Mouse (Mus musculus): Measurements from ENCODE around the gene Sesn3. TPM values are rescaled to one million over a fixed set of nuclear protein-coding genes. Genes with fewer than 3 reads are reported as not detected.

Gene Sesn3
- polyA plus RNA-seq, 1 experiment from 2014 or later: 6.0 TPM

- Histone ChIP-seq H3K4me2 (replicated peaks; ENCODE audit: low read depth, low read length) (no peak overlapping the region), H3K4me3 (ENCODE audit: low read depth, low read length) (no peak overlapping the region), H3K27ac (ENCODE audit: low read length) (no peak overlapping the region), H3K36me3 (ENCODE audit: insufficient read depth, low read length) (no peaks in the 10 kb centered on the region), H3K4me1 (ENCODE audit: insufficient read depth, low read depth, low read length) (no peaks in the 10 kb centered on the region), H3K9me3 (ENCODE audit: low read length) (no peaks in the 10 kb centered on the region), H3K9ac (replicated peaks; ENCODE audit: low read depth) (no peak overlapping the region), H3K27me3 (replicated peaks; ENCODE audit: insufficient read depth, low read length) (no peaks in the 10 kb centered on the region)
- WGBS: 62% methylated on average over 3 of the region's 3 CpGs
- ATAC-seq: no peak
- no peak for DNase-seq (ENCODE audit: low spot score)
- TF ChIP-seq EP300 (IDR thresholded peaks at IDR 0.05) (no peak), CTCF (IDR thresholded peaks at IDR 0.05) (no peak)
Observed at GRCm38 (mm10) chr9:14307341-14307740, 32.5 kb downstream of the Sesn3 start.

- H3K36me3 ChIP-seq (ENCODE audit: insufficient read depth, low read length): 0 out of 2 replicates have a peak, but pooled peaks cover 5% of the 10 kb centered on the region
- 55% methylated on average over 3 of the region's 3 CpGs for WGBS
Observed at GRCm38 (mm10) chr9:14313968-14314367, 39.1 kb downstream of the Sesn3 start.

GRCm38 (mm10) chr9:14314477-14314876 is 39.6 kb downstream of the Sesn3 start:
- H3K9me3 ChIP-seq (ENCODE audit: low read length): no peaks in the 10 kb centered on the region
- H3K27me3 ChIP-seq (replicated peaks; ENCODE audit: insufficient read depth, low read length): no peaks in the 10 kb centered on the region
- DNase-seq (ENCODE audit: low spot score) (no peak), ATAC-seq (no peak)
- no peak overlapping the region for H3K4me3 ChIP-seq (ENCODE audit: low read depth, low read length)
- 88% methylated on average over 7 of the region's 7 CpGs for WGBS
- no peaks in the 10 kb centered on the region for H3K4me1 ChIP-seq (ENCODE audit: insufficient read depth, low read depth, low read length)
- no peak overlapping the region for H3K4me2 ChIP-seq (replicated peaks; ENCODE audit: low read depth, low read length)
- no peak overlapping the region for H3K27ac ChIP-seq (ENCODE audit: low read length)
- no peak for TF ChIP-seq CTCF (IDR thresholded peaks at IDR 0.05)
- no peak for TF ChIP-seq EP300 (IDR thresholded peaks at IDR 0.05)
- H3K9ac ChIP-seq (replicated peaks; ENCODE audit: low read depth): no peak overlapping the region
- 0 out of 2 replicates have a peak, but pooled peaks cover 5% of the 10 kb centered on the region for H3K36me3 ChIP-seq (ENCODE audit: insufficient read depth, low read length)

More at GRCm38 (mm10) chr9:14313968-14314367, 39.1 kb downstream of the Sesn3 start:
- H3K4me1 ChIP-seq (ENCODE audit: insufficient read depth, low read depth, low read length): no peaks in the 10 kb centered on the region
- no peak overlapping the region for H3K27ac ChIP-seq (ENCODE audit: low read length)
- no peak overlapping the region for H3K4me2 ChIP-seq (replicated peaks; ENCODE audit: low read depth, low read length)
- H3K9ac ChIP-seq (replicated peaks; ENCODE audit: low read depth): no peak overlapping the region
- H3K4me3 ChIP-seq (ENCODE audit: low read depth, low read length): no peak overlapping the region
- H3K27me3 ChIP-seq (replicated peaks; ENCODE audit: insufficient read depth, low read length): no peaks in the 10 kb centered on the region
- DNase-seq (ENCODE audit: low spot score) (no peak), ATAC-seq (no peak)
- TF ChIP-seq CTCF (IDR thresholded peaks at IDR 0.05) (no peak), EP300 (IDR thresholded peaks at IDR 0.05) (no peak)
- H3K9me3 ChIP-seq (ENCODE audit: low read length): no peaks in the 10 kb centered on the region

GRCm38 (mm10) chr9:14316618-14317017 is 41.8 kb downstream of the Sesn3 start:
- no peak for TF ChIP-seq CTCF (IDR thresholded peaks at IDR 0.05)
- TF ChIP-seq EP300 (IDR thresholded peaks at IDR 0.05): no peak
- Histone ChIP-seq H3K4me2 (replicated peaks; ENCODE audit: low read depth, low read length) (no peak overlapping the region), H3K4me3 (ENCODE audit: low read depth, low read length) (no peak overlapping the region), H3K9me3 (ENCODE audit: low read length) (no peaks in the 10 kb centered on the region), H3K27me3 (replicated peaks; ENCODE audit: insufficient read depth, low read length) (no peaks in the 10 kb centered on the region), H3K36me3 (ENCODE audit: insufficient read depth, low read length) (0 out of 2 replicates have a peak, but pooled peaks cover 5% of the 10 kb centered on the region), H3K27ac (ENCODE audit: low read length) (no peak overlapping the region), H3K4me1 (ENCODE audit: insufficient read depth, low read depth, low read length) (no peaks in the 10 kb centered on the region), H3K9ac (replicated peaks; ENCODE audit: low read depth) (no peak overlapping the region)
- WGBS: 96% methylated on average over 1 of the region's 1 CpGs
- no peak for DNase-seq (ENCODE audit: low spot score)
- no peak for ATAC-seq

GRCm38 (mm10) chr9:14335829-14336228 is 61.0 kb downstream of the Sesn3 start:
- Histone ChIP-seq H3K36me3 (ENCODE audit: insufficient read depth, low read length) (no peaks in the 10 kb centered on the region), H3K4me3 (ENCODE audit: low read depth, low read length) (no peak overlapping the region), H3K9ac (replicated peaks; ENCODE audit: low read depth) (no peak overlapping the region), H3K4me1 (ENCODE audit: insufficient read depth, low read depth, low read length) (peaks cover 3% of the 10 kb centered on the region; the same call in 1 of the 2 replicates), H3K9me3 (ENCODE audit: low read length) (no peaks in the 10 kb centered on the region), H3K4me2 (replicated peaks; ENCODE audit: low read depth, low read length) (no peak overlapping the region), H3K27me3 (replicated peaks; ENCODE audit: insufficient read depth, low read length) (no peaks in the 10 kb centered on the region), H3K27ac (ENCODE audit: low read length) (no peak overlapping the region)
- no peak for DNase-seq (ENCODE audit: low spot score)
- TF ChIP-seq EP300 (IDR thresholded peaks at IDR 0.05) (no peak), CTCF (IDR thresholded peaks at IDR 0.05) (no peak)
- 77% methylated on average over 4 of the region's 4 CpGs for WGBS
- ATAC-seq: no peak

- no peak overlapping the region for H3K4me2 ChIP-seq (replicated peaks; ENCODE audit: low read depth, low read length)
- no peak overlapping the region for H3K9ac ChIP-seq (replicated peaks; ENCODE audit: low read depth)
- H3K9me3 ChIP-seq (ENCODE audit: low read length): no peaks in the 10 kb centered on the region
- no peak for ATAC-seq
- H3K36me3 ChIP-seq (ENCODE audit: insufficient read depth, low read length): no peaks in the 10 kb centered on the region
- H3K27ac ChIP-seq (ENCODE audit: low read length): no peak overlapping the region
- no peak for DNase-seq (ENCODE audit: low spot score)
- 71% methylated on average over 3 of the region's 3 CpGs for WGBS
- no peaks in the 10 kb centered on the region for H3K27me3 ChIP-seq (replicated peaks; ENCODE audit: insufficient read depth, low read length)
- no peak overlapping the region for H3K4me3 ChIP-seq (ENCODE audit: low read depth, low read length)
- H3K4me1 ChIP-seq (ENCODE audit: insufficient read depth, low read depth, low read length): peaks cover 3% of the 10 kb centered on the region; the same call in 1 of the 2 replicates
- TF ChIP-seq EP300 (IDR thresholded peaks at IDR 0.05) (no peak), CTCF (IDR thresholded peaks at IDR 0.05) (no peak)
Observed at GRCm38 (mm10) chr9:14336901-14337300, 62.0 kb downstream of the Sesn3 start.

GRCm38 (mm10) chr9:14338701-14339100 is 63.8 kb downstream of the Sesn3 start:
- TF ChIP-seq CTCF (IDR thresholded peaks at IDR 0.05) (no peak), EP300 (IDR thresholded peaks at IDR 0.05) (no peak)
- WGBS: 50% methylated on average over 3 of the region's 3 CpGs
- Histone ChIP-seq H3K4me2 (replicated peaks; ENCODE audit: low read depth, low read length) (no peak overlapping the region), H3K9ac (replicated peaks; ENCODE audit: low read depth) (no peak overlapping the region), H3K4me3 (ENCODE audit: low read depth, low read length) (no peak overlapping the region), H3K4me1 (ENCODE audit: insufficient read depth, low read depth, low read length) (peaks cover 3% of the 10 kb centered on the region; the same call in 1 of the 2 replicates), H3K9me3 (ENCODE audit: low read length) (no peaks in the 10 kb centered on the region), H3K36me3 (ENCODE audit: insufficient read depth, low read length) (no peaks in the 10 kb centered on the region), H3K27ac (ENCODE audit: low read length) (no peak overlapping the region), H3K27me3 (replicated peaks; ENCODE audit: insufficient read depth, low read length) (no peaks in the 10 kb centered on the region)
- DNase-seq (ENCODE audit: low spot score): no peak
- no peak for ATAC-seq

Measured in lung, postnatal 0 days (tissue).